Mouse (Mus musculus): ENCODE measurements around the gene Fbxl2. TPM values are rescaled to one million over a fixed set of nuclear protein-coding genes. Genes with fewer than 3 reads are reported as not detected.

Fbxl2 gene
- polyA plus RNA-seq, 1 experiment from 2014 or later: 1.7 TPM

DNA sequence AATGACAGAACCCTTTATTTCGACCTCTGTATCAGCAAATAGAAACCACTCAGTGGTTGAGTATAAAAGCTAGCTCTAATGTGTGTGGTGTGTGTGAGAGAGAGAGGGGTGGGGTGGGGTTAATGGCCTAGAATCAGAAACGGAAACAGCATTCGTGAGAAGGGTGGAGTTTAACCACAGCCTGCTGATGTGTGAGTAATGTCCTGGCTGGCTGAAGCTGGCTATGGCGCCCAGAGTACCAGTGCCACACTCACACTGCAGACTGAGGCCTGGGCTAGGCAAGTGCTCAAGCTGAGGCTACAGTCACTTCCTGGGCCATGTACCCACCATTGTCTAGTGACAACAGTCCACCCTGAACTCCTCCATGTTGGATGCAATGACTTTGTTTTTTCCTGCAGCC lies 29.6 kb downstream of the Fbxl2 start:
- Histone ChIP-seq H3K4me1 (replicated peaks) (no peaks in the 10 kb centered on the region), H3K9me3 (replicated peaks) (no peaks in the 10 kb centered on the region), H3K27ac (no peak overlapping the region), H3K4me2 (no peak overlapping the region), H3K9ac (no peak overlapping the region), H3K4me3 (no peak overlapping the region), H3K27me3 (no peaks in the 10 kb centered on the region), H3K36me3 (no peaks in the 10 kb centered on the region)
- WGBS: 74% methylated on average over 4 of the region's 4 CpGs
- no peak for ATAC-seq (replicated peaks; ENCODE audit: insufficient number of reproducible peaks, insufficient read depth, low FRiP score, low read depth)

DNA sequence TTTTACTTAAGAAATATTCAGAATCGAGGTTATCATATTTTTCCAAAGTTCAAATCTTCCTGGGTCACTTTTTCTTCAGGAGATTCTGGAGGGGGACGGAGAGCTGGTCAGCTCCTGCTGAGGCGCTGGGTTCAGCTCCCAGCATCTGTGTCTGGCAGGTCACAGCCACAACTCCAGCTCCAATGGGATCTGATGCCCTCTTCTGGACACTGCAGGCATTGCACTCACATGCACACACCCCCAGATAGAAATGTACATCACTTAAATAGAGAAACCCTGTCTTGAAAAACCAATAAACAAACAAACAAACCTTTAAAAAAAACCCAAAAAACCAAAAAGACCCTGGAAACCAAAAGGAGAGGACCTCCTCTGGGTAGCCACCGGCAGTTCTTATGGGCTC lies 30.3 kb downstream of the Fbxl2 start:
- 86% methylated on average over 4 of the region's 4 CpGs for WGBS
- Histone ChIP-seq H3K4me1 (replicated peaks) (no peaks in the 10 kb centered on the region), H3K9ac (no peak overlapping the region), H3K4me2 (no peak overlapping the region), H3K9me3 (replicated peaks) (no peaks in the 10 kb centered on the region), H3K27ac (no peak overlapping the region), H3K4me3 (no peak overlapping the region), H3K36me3 (no peaks in the 10 kb centered on the region), H3K27me3 (no peaks in the 10 kb centered on the region)
- ATAC-seq (replicated peaks; ENCODE audit: insufficient number of reproducible peaks, insufficient read depth, low FRiP score, low read depth): no peak

DNA sequence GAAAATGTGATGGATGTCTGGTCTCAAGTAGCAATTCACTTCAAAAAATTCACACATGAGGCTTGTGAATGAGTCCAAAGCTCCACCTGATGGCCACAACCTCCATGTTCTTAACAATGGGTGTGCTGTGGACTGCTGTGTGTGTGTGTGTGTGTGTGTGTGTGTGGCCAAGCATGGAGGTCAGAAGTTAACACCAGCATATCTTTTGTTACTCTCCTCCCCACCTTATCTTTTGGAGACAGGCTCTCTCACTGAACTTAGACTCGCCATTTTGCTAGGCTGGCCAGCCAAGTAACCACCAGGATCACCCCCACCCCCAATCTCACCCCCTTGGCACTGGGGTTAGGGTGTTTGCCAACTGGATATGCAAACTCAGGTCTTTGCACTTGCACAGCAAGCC lies 32.0 kb downstream of the Fbxl2 start:
- no peaks in the 10 kb centered on the region for H3K9me3 ChIP-seq (replicated peaks)
- H3K4me1 ChIP-seq (replicated peaks): no peaks in the 10 kb centered on the region
- no peak overlapping the region for H3K27ac ChIP-seq
- H3K27me3 ChIP-seq: no peaks in the 10 kb centered on the region
- no peak overlapping the region for H3K4me3 ChIP-seq
- no peak overlapping the region for H3K9ac ChIP-seq
- no peaks in the 10 kb centered on the region for H3K36me3 ChIP-seq
- no peak overlapping the region for H3K4me2 ChIP-seq
- 55% methylated on average over 1 of the region's 1 CpGs for WGBS
- ATAC-seq (replicated peaks; ENCODE audit: insufficient number of reproducible peaks, insufficient read depth, low FRiP score, low read depth): no peak

DNA sequence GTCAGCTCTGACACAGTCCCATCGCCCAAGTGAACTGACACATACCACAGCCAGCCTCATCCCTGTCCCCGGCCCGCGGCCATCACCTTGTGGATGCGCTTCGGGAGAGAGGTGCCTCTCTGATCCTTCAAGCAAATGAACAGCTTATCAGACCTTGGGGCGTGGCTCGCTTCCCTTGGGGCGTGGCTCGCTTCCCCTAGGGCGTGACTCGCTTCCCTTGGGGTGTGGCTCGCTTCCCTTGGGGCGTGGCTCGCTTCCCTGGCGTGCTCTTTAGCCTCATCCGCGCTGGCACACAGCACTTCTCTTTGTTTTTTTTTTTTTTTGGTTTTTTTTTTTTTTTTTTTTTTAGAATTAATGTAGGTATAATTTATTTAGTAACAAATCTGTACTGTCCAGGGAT lies 34.8 kb downstream of the Fbxl2 start:
- no peak for ATAC-seq (replicated peaks; ENCODE audit: insufficient number of reproducible peaks, insufficient read depth, low FRiP score, low read depth)
- no peak overlapping the region for H3K27ac ChIP-seq
- no peaks in the 10 kb centered on the region for H3K4me1 ChIP-seq (replicated peaks)
- H3K4me3 ChIP-seq: no peak overlapping the region
- no peaks in the 10 kb centered on the region for H3K36me3 ChIP-seq
- WGBS: 62% methylated on average over 18 of the region's 18 CpGs
- H3K27me3 ChIP-seq: no peaks in the 10 kb centered on the region
- no peaks in the 10 kb centered on the region for H3K9me3 ChIP-seq (replicated peaks)
- H3K9ac ChIP-seq: no peak overlapping the region
- no peak overlapping the region for H3K4me2 ChIP-seq

DNA sequence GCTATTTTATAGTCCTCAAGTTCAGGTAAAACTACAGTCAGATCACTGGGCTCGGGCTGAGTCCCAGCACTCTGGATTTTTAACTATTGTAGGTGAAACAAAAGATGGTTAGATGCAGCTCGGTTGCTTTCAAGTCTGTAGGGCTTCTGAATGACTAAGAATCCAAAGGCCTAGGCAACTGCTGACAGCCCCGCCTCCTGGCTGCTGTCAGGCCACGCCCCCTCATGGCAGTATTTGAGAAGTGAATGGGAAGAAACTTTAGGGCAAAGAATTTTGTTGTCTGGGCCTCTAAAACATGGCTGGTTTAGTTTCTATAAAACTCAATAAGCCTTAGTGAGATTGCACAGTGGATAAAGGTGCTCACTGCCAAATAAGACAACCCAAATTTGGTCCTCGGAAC lies 36.5 kb downstream of the Fbxl2 start:
- WGBS: 49% methylated on average over 5 of the region's 5 CpGs

DNA sequence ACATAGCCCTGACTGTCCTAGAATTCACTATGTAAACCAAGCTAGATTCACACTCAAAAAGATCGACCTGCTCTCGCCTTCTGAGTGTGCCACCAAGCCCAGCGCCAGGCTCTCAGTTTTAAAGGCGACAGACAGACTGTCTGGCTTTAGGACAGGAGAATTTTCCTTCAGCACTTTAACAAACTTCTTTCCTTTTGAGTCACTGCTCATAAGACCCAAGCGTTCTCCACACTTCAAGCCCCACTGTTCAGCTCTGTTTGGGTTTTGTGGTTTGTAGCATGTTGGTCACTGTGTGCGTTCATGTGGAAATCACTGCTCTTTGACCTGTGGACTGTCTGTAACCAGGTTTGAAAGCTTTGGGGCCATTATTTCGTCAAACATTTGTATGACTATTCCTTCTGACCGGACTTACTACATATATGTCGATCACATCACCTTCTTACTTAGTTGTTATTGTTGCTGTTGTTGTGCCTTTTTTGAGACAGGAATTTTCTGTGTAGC lies 38.1 kb downstream of the Fbxl2 start:
- Histone ChIP-seq H3K9ac (no peak overlapping the region), H3K4me1 (replicated peaks) (no peaks in the 10 kb centered on the region), H3K9me3 (replicated peaks) (no peaks in the 10 kb centered on the region), H3K27me3 (no peaks in the 10 kb centered on the region), H3K4me3 (no peak overlapping the region), H3K36me3 (no peaks in the 10 kb centered on the region), H3K27ac (no peak overlapping the region), H3K4me2 (no peak overlapping the region)
- 91% methylated on average over 9 of the region's 9 CpGs for WGBS
- no peak for ATAC-seq (replicated peaks; ENCODE audit: insufficient number of reproducible peaks, insufficient read depth, low FRiP score, low read depth)

More for the DNA sequence above, 36.5 kb downstream of the Fbxl2 start:
- Histone ChIP-seq H3K9me3 (replicated peaks) (no peaks in the 10 kb centered on the region), H3K4me3 (no peak overlapping the region), H3K36me3 (no peaks in the 10 kb centered on the region), H3K27me3 (no peaks in the 10 kb centered on the region), H3K4me1 (replicated peaks) (no peaks in the 10 kb centered on the region), H3K27ac (no peak overlapping the region), H3K4me2 (no peak overlapping the region), H3K9ac (no peak overlapping the region)
- ATAC-seq (replicated peaks; ENCODE audit: insufficient number of reproducible peaks, insufficient read depth, low FRiP score, low read depth): no peak

DNA sequence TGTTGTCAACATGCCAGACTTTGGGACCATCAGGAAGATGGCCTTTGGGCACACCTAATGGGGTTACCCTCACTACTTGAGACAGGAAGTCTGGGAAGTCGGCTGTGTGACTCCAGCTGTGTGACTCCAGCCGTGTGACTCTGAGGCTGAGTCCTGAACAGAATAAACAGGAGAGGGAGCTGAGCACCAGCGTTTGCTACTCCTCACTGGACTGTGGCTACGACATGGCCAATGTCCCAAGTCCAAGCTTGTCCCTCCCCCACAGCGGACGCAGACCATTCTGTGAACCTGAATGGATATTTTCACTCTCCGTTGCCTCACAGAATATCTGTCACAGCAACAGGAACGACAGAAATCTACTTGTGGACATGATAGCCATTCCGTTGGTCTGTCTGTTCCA lies 39.2 kb downstream of the Fbxl2 start:
- no peak for ATAC-seq (replicated peaks; ENCODE audit: insufficient number of reproducible peaks, insufficient read depth, low FRiP score, low read depth)
- H3K9ac ChIP-seq: no peak overlapping the region
- H3K27me3 ChIP-seq: no peaks in the 10 kb centered on the region
- H3K27ac ChIP-seq: no peak overlapping the region
- WGBS: 66% methylated on average over 9 of the region's 9 CpGs
- no peaks in the 10 kb centered on the region for H3K36me3 ChIP-seq
- no peak overlapping the region for H3K4me2 ChIP-seq
- H3K9me3 ChIP-seq (replicated peaks): no peaks in the 10 kb centered on the region
- no peak overlapping the region for H3K4me3 ChIP-seq
- no peaks in the 10 kb centered on the region for H3K4me1 ChIP-seq (replicated peaks)

DNA sequence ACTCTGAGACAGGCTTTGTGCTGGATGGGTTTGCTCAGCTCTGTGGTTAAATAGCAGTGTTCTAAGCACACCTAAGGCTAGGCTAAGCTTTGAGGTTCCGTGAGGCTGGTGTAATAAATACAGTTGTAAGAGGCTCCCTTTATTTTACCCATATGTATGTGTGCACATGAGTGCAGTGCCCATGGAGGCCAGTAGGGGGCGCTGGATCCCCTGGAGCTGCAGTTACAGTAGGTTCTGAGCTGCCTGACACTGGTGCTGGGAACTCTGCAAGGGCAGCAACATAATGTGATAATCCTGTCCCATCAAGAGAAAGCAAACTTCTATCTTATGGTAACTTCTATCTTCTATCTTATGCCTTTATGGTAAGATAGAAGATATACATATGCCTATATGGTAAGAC lies 47.7 kb downstream of the Fbxl2 start:
- H3K4me2 ChIP-seq: no peak overlapping the region
- no peak overlapping the region for H3K27ac ChIP-seq
- WGBS: 56% methylated on average over 2 of the region's 2 CpGs
- H3K4me1 ChIP-seq (replicated peaks): no peaks in the 10 kb centered on the region
- no peaks in the 10 kb centered on the region for H3K27me3 ChIP-seq
- no peaks in the 10 kb centered on the region for H3K9me3 ChIP-seq (replicated peaks)
- no peak overlapping the region for H3K4me3 ChIP-seq
- no peaks in the 10 kb centered on the region for H3K36me3 ChIP-seq
- H3K9ac ChIP-seq: no peak overlapping the region
- no peak for ATAC-seq (replicated peaks; ENCODE audit: insufficient number of reproducible peaks, insufficient read depth, low FRiP score, low read depth)

DNA sequence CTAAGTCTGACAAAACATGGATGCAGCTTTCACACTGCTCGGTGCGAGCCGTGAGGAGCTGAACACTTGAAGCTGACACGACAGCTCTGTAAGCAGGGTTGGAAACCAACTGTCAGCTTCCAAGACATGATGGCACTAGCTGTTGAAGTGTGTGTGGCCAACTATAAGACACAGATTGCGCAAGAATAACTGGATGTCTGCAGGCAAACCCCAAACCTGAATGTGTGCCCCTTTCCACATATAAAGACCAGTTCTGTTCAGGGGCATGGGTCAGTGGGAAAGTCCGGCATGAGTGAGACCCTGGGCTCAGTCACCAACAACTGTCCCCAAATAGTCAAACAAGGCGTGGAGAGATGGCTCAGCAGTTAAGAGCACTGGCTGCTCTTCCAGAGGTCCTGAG lies 53.2 kb downstream of the Fbxl2 start:
- Histone ChIP-seq H3K27ac (no peak overlapping the region), H3K4me1 (replicated peaks) (no peaks in the 10 kb centered on the region), H3K9ac (no peak overlapping the region), H3K27me3 (no peaks in the 10 kb centered on the region), H3K36me3 (no peaks in the 10 kb centered on the region), H3K4me2 (no peak overlapping the region), H3K9me3 (replicated peaks) (no peaks in the 10 kb centered on the region), H3K4me3 (no peak overlapping the region)
- 86% methylated on average over 7 of the region's 7 CpGs for WGBS
- ATAC-seq (replicated peaks; ENCODE audit: insufficient number of reproducible peaks, insufficient read depth, low FRiP score, low read depth): no peak

DNA sequence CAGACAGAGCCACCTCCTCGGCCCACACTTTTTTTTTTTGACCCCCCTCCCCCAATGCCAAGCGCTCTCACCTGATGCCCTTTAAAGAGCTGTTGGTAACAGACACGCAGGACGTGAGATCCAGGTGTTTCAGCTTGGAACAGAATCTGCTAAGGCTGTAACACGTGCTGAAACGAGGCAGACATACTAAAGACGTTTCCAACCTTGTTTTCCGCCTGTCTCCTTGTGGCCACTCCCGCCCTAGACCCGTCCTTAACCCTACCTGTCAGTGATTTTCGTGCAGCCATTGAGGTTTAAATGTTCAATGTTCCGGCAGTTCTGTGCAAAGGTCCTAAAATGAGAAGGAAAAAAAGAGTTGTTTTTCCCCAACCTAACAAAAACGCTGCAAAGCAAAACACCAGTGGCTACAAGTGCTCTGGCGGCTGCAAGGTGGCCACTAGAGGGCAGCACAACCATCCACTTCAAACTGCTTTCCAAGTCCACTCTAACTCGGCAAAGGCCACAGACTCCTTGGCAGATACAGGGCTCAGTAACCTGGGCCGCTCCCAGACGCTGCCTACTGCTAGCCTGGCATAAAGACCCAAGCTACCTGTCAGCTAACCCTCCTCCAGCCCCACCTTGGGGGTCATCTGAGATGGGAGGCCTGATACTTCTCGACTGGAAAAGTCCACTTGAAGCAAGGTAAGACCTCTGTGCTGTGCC lies 55.3 kb downstream of the Fbxl2 start:
- Histone ChIP-seq H3K4me3 (peak overlapping the region; percentile 33), H3K27ac (no peak overlapping the region), H3K36me3 (no peaks in the 10 kb centered on the region), H3K4me2 (peak overlapping the region; percentile 52), H3K9me3 (replicated peaks) (no peaks in the 10 kb centered on the region), H3K4me1 (replicated peaks) (no peaks in the 10 kb centered on the region), H3K9ac (no peak overlapping the region), H3K27me3 (no peaks in the 10 kb centered on the region)
- peak; percentile 74 for ATAC-seq (replicated peaks; ENCODE audit: insufficient number of reproducible peaks, insufficient read depth, low FRiP score, low read depth)
- 23% methylated on average over 18 of the region's 18 CpGs for WGBS

DNA sequence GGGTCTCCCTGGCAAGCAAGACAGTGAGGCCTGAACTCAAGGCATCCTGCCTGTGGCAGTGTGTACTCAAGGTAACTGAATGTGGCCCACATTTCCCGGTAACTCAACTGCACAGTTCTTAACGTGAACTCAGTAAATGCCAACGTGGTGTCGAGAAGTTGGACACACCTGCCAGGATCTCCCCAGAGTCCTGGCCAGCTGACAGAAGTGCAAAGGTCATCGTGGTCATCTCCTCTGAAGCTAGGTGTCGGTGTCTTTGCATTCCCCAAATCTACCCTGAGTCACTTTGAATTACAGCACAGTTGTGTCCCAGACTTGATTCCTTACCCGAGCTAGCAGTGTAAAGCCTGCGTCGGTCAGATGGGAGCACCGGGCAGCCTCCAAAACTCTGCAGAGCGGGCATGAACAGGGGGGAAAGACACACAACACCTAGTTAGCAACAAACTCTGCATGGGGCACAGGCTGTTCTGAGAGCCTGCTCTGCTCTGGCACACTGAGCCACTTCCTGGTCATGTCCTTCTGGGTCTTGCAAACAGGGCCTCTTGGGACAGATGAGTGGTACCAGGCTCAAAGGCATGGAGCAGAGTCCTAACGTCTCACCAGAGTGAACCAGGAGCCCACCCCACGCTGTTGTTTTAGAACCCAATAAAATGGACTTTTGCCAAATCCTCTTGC lies 60.9 kb downstream of the Fbxl2 start:
- Histone ChIP-seq H3K4me1 (replicated peaks) (peaks cover 22% of the 10 kb centered on the region), H3K9me3 (replicated peaks) (no peaks in the 10 kb centered on the region), H3K4me2 (no peak overlapping the region), H3K9ac (no peak overlapping the region), H3K27me3 (no peaks in the 10 kb centered on the region), H3K4me3 (no peak overlapping the region), H3K27ac (no peak overlapping the region), H3K36me3 (no peaks in the 10 kb centered on the region)
- no peak for ATAC-seq (replicated peaks; ENCODE audit: insufficient number of reproducible peaks, insufficient read depth, low FRiP score, low read depth)
- WGBS: 77% methylated on average over 13 of the region's 13 CpGs

All from heart, embryonic 15.5 days (tissue).